Mouse (Mus musculus): ENCODE data around the gene Fbln2.
A peak's percentile ranks its signal among the peaks of the same experiment; 100 is the strongest.
"Not testable (repeated sequence)": the region's sequence is repeated elsewhere in the genome, so short reads cannot be mapped to it uniquely, and the experiment has no call there.

Gene Fbln2

GRCm38 (mm10) chr6:91212155-91212554, at the start of gene Fbln2:
TSS of gene Fbln2 (plus strand) at chr6:91212455.
- DNase-seq: not testable (repeated sequence)

DNA sequence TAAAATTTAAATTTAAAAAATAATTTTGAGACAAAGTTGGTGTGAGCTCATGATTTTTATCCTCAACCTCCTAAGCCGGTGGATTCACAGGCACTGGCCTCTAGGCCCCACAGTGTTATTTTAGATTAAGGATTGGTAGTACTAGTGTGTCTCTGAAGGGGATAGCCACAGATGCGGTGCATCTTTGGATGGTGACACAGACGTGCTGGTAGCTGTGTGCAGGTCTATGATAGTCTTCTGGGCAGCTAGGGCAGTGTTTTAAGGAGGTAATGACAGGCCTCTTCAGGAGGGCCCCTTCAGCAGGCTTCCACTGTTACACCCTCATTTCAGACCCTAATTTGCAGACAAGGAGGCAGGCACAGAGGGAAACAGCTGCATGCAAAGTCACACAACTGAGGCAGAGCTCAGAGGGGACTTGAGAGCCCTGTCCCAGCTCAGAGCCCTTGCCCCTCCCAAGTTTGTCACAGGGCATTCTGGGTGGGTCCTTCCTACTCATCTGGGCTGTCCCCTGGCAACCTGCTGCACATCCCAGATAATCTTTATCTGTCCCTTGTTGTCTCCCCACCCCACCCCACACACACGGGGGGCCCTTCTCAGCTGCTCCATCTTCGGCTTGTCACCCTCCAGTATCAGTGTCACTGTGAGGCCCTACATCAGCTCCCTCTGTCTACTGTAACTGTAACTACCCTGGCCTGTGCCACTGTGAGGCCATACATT, 48.9 kb upstream of the Fbln2 start:
- DNase-seq: no peak

- DNase-seq: no peak
Measured at GRCm38 (mm10) chr6:91164584-91164983, 47.7 kb upstream of the Fbln2 start.

DNA sequence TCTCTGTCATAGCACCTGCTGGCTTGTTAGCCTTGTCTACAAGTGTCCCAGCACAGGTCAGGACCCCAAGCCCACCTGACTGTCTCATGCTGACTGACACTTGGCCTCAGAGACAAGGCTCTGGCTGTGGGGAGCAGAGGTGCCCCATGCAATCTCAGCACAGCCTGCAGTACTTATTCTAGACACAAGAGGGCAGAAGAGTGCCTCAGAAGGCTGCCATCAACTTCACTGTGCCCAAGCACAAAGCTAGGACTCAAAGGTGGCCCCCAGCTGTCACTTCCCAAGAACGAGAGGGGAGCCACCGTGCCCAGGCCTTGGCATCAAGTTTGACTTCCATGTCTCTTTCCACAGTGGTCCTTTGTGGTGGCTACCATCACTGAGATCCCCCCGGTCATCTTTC, 47.0 kb upstream of the Fbln2 start:
- peak; percentile 78 for DNase-seq

- no peak for DNase-seq
Measured at GRCm38 (mm10) chr6:91167828-91168227, 44.4 kb upstream of the Fbln2 start.

DNA sequence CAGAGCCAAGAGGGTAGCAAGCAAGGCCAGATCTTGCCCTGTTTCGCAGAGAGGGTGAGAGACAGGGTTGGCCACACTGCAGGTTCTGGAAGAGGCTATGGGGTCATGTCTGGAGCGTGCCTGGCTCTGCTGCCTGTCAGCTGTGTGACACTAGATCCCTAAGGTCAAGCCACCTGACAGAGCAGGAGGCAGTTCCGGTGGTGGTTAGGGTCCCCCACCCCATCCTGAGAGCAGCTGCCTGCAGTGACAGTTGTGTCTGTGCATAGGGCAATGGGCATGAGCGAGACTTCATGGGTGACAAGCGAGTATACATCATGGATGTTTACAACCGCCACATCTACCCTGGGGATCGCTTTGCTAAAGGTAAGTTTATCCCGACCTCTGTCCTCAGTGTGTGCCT, 43.1 kb upstream of the Fbln2 start:
- no peak for DNase-seq

GRCm38 (mm10) chr6:91171396-91171895, 40.8 kb upstream of the Fbln2 start:
- no peak for DNase-seq

DNA sequence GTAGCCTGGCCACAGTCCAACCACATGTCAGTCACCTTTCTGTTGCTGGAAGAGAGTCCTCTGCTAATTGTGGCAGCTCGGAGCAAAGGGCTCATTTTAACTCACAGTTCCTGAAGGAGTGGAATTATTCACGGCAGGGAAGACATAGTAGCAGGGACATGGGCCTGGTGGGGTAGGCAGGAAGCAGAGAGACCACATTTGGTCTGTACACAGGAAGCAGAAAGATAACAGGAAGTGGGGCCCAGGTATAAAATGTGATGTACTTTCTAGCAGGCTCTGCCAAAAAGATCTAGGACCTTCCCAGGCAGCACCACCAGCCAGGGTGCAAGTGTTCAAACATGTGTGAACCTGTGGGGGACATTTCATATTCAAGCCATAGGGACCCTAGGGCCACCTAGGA, 39.9 kb upstream of the Fbln2 start:
- no peak for DNase-seq

- no peak for DNase-seq
Measured at GRCm38 (mm10) chr6:91173221-91173880, 38.9 kb upstream of the Fbln2 start.

DNA sequence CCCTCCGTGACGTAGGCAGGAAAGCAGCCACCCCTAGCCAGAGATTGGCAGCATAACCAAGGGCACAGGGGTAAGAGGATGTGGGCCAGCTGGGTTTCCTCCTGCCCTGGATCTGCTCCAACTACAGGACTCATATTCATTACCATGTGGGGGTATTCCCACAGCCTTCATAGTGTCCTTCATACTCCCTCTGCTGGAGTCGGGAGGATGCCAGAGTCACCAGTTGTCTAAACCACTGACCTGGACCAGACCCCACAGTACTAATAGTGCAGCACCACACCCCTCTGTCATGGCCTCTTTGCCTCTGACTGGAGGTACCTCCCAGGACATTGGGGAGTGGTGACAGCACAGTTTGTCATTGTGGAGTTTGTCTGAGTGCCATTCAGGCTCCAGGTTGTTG, 38.0 kb upstream of the Fbln2 start:
- no peak for DNase-seq

DNA sequence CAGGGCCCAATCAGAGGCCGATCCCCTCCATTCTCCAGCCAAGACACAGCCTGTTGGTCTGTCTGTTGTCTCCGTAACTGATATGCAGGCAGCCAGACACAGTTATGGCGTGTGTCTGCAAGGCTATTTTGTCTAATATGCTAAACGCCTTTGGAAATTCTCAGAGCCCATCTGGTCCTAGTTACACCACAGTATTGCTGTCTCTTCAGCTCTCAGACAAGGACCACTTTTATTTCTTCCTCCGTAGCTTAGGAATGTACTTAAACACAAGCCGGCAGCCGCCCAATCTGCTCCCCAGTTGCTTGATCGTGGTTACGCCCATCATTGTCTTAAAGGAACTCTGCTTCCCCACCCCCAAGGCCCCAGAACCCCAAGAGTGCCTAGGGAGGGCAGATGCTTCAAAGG, 31.5 kb upstream of the Fbln2 start:
- no peak for DNase-seq

- no peak for DNase-seq
Measured at GRCm38 (mm10) chr6:91181320-91181719, 30.9 kb upstream of the Fbln2 start.

DNA sequence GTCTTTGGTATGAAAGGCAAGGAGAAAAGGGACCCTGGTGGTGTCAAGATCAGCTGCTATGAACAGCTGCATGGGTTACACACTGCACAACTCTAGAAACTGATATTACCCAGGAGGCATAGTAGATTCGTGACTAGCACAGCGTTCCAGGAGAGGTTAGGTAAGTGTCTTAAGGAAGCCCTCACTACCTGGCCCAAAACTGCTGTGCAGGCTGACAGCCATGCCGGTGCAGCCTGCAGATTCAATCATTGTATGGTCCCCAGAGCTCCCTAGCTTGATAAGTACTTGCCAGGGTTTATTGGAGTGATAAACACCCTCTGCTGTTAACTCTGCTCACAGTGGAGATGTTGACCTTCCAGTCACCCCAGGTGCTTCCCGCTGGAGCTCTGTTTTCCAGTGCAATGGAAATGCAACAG, 30.2 kb upstream of the Fbln2 start:
- no peak for DNase-seq

- no peak for DNase-seq
Measured at GRCm38 (mm10) chr6:91183041-91183440, 29.2 kb upstream of the Fbln2 start.

DNA sequence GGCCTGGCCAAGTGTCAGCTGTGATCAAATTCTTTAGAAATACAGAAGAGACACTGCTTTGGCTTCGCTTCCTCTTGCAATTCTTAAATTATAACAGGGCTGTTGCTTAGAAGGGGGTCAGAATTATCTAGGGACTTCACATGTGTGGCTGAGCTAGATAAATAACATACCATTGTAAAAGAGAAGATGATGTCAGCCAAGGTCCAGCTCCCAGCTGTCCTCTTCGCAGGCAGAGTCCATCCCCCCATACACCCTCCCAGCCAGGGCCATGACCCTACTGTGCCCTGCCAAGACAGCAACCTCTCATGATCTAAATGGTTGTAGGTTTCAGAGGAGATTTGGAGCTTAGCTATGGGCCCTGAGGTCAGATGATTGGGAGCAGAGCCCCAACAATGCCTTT, 28.3 kb upstream of the Fbln2 start:
- DNase-seq: no peak

DNA sequence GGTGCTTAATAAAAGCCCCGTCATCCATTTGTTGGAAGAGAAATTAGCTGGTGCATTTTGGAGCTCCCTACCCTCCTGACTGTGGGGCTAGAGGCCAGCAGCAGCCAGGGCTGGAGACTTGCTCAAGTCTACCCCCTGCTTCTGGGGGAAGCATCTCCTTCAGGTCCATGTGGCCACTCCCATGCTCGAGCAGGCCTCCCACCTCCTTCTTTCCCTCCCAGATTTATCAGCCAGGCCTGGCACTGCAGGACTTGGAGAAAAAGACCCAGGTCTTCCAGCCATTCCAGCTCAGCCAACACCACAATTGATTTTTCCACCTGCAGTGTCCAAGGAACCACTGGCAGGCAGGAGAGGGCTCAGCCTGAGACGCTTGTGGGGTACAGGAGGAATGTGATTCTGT, 27.5 kb upstream of the Fbln2 start:
- DNase-seq: no peak

- DNase-seq: no peak
Measured at GRCm38 (mm10) chr6:91185502-91185901, 26.8 kb upstream of the Fbln2 start.

- DNase-seq: no peak
Measured at GRCm38 (mm10) chr6:91186161-91186931, 25.9 kb upstream of the Fbln2 start.

GRCm38 (mm10) chr6:91186934-91187333, 25.3 kb upstream of the Fbln2 start:
- no peak for DNase-seq

DNA sequence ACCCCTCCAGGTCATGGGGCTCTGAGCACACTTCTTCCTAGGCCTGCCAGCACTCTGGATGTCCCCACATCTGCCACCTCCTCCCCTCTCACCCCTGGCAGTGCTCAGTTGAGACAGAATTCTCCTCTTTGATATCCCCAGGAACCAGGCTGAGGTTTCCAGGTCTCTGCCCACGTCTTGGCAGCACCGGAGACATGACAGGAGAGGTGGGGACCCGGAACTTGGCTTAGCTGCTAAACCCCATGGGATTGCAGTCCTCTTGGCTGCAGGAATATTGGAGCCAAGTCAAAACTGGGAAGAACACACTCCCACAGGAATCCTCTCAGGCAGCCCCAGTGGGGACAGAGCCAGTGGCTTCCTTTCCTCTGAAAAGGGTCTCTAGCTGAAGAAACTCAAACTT, 24.4 kb upstream of the Fbln2 start:
- no peak for DNase-seq

GRCm38 (mm10) chr6:91189971-91190370, 22.3 kb upstream of the Fbln2 start:
- DNase-seq: peak; percentile 69

DNA sequence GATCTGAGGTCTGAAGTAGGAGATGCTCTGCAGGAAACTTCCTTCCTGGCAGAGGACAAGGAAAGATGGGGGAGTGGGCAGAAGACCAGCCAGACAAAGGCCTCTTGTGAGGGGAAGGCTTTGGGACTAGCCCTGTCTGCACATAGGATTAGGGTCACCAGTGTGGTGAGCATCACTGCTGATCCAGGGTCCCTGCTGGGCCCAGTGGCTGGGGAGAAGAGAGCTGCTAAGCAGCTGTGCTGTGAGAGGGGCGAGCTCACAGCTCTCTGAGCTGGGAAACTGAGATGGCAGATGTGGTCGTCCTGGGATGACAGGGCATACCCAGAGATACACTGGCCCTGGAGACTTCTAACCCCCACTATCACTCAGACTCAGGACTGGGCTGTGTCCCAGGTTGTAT, 20.8 kb upstream of the Fbln2 start:
- no peak for DNase-seq

DNA sequence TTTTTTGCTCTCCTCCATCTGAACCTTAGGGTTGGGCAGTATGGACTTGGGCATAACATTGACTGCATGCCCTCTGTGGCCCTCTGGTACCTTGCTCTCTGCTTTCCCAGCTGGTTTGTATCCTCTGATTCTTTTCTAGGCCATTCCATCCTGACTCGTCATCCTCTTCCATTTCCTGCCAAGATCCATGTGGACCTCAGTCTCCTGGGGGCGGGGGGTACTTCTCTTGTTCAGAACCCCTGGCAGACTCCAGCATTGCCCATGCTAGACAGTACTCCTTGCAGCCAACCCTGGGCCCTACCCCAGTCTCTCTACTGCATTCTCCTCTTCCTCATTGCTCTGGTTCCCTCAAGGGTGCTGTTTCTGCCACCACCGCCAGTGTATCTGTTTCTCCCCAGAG, 19.8 kb upstream of the Fbln2 start:
- DNase-seq: no peak
